Mouse (Mus musculus): Measurements from ENCODE around the gene Gm11549.
A peak's percentile ranks its signal among the peaks of the same experiment; 100 is the strongest.

Gm11549 gene

GRCm38 (mm10) chr3:36521073-36522060 lies at the start of gene Gm11549:
Gene Gm11549 (minus strand): TSS chr3:36521813.
- no peak for DNase-seq (ENCODE audit: low spot score)

DNA sequence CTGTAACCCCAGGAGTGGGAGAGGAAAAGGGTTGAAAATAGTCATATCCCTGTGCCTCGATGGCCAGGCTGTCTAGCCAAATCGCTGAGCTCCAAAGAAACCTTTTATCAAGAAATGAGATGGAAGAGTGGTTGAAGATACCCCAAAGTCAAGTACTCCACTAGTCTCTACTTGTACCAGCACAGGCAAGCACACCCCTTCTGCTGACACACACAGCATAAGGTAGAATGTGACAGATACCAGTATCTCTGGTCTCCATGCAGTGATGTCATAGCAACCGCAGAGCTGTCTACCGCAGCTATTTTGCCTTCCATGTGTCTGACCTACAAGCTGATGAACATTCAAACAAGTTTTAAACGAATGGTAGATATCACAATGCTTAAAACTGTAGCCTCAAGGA lies 48.2 kb upstream of the Gm11549 start:
- no peak for DNase-seq (ENCODE audit: low spot score)

- no peak for DNase-seq (ENCODE audit: low spot score)
These were observed 42.1 kb upstream of the Gm11549 start for GRCm38 (mm10) chr3:36563666-36564065.

GRCm38 (mm10) chr3:36559606-36560005 lies 38.0 kb upstream of the Gm11549 start:
- no peak for DNase-seq (ENCODE audit: low spot score)

GRCm38 (mm10) chr3:36557601-36558000 lies 36.0 kb upstream of the Gm11549 start:
- no peak for DNase-seq (ENCODE audit: low spot score)

GRCm38 (mm10) chr3:36552406-36553047 lies 30.9 kb upstream of the Gm11549 start, which contains the start of gene Exosc9:
Gene Exosc9 (plus strand): TSS chr3:36552606.
- peak; percentile 86 for DNase-seq (ENCODE audit: low spot score)

GRCm38 (mm10) chr3:36551851-36552384 lies 30.3 kb upstream of the Gm11549 start:
- no peak for DNase-seq (ENCODE audit: low spot score)

DNA sequence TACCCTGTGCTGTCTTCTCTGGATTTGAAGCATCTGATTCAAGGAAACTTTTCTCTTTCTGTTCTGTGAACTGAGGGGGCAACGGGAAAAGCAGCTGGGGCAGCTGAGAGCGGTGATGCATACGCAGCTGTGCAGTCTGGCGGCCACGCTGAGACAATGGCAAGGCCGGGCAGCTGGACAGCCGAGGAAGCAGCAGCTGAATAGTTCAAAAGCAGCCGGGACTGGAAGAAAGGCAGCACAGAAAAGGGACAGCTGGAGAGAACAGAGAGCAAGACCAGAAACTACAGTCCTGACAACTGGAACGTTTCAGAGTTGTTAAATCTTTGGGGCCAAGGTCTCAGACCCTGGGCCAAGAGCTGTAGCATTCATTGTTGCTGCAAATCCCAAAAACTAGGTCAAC lies 29.7 kb upstream of the Gm11549 start:
- DNase-seq (ENCODE audit: low spot score), result no peak

DNA sequence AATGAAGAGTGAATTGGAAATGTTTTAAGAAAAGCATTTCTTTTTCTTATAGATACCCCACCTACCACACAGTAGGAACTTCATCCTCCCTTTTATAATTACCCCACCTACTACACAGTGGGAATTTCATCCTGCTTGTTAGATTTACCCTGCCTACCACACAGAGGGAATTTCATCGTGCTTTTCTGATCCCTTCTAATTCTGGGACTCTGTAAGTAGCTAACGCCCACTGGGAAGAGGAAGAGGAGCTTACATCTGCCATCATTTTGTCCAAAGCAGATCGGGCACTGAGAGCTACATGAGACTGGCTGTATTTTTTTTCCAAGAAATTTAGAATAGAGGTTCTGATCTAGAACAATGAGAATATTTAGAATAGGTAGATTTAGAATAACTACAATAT lies 23.3 kb upstream of the Gm11549 start:
- no peak for DNase-seq (ENCODE audit: low spot score)

DNA sequence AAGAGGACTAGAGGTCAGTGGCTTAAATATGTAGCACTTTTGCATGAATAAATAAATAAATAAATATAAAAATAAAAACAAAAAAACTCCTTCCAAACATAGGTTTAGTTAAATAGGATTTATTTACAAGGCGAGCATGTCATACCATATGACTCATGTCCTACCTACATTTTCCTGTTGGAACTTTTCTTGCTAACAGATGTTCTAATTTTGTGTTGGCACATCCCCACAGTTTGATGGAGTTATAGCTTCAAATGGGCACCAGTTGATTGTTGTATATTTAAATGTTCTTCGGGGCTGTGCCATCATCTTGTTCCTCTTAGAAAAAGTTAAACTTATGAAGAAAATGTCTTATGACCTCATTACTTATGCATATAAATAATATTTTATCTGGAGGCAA lies 19.8 kb upstream of the Gm11549 start:
- no peak for DNase-seq (ENCODE audit: low spot score)

- DNase-seq (ENCODE audit: low spot score), result no peak
These were observed 19.1 kb upstream of the Gm11549 start for GRCm38 (mm10) chr3:36540756-36541155.

DNA sequence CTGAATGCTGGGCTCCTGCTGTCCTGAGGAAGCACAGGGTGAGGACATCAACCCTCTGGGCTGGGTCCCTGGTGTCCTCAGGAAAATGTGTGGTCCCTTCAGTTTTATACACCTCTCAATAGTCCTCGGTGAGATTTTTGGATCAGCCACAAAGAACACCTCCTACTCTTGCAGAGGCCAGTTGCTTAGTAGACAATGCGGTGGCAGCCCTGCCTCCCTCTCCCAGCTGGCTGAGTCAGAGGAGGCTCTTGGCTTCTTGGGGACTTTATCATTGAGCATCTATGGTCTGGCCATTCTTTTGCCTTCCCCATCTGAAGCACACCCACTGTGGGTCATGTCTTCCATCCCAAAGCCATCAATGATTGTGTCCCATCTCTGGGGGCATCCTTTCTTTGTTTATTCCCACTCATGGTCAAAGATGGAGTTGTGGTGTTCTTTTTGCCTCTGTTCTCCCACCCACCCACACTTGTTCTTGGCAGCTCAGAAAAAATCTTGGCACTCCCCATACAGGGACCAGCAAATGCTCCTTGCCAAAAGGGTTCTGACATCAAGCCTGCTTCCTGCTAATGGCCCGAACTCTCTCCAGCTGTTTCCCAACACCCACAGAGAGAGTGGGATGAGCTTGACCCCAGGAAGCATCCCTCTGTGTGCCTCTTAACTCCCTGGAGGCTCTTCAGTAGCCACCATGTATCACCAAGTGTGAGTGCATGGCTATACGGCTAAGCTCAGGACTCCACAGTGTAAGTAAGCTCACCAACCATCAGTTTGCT lies 16.3 kb upstream of the Gm11549 start:
- no peak for DNase-seq (ENCODE audit: low spot score)

GRCm38 (mm10) chr3:36536041-36536440 lies 14.4 kb upstream of the Gm11549 start:
- no peak for DNase-seq (ENCODE audit: low spot score)

DNA sequence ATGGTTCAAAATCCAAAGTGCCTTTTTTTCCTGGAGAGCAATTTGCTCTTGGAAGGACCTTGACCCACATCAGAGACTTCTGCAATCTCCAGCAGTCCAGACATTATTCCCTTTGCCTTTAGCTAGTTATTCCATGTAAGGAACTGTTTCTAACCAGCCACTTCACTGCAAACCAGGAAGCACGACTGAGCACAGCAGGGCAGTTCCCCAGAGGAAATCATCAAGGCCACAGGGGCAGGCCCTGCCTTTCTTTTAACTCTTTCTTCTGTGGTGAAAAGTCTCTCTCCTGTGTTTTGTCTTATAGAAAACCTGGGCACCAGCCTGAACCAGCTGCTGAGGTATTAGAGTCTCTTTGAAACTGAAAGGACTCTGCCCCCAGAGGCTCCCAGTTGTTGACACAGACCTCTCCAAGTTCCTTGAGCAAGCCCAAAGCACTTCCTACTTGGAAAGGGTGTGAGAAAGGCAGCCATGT lies 11.6 kb upstream of the Gm11549 start:
- no peak for DNase-seq (ENCODE audit: low spot score)

DNA sequence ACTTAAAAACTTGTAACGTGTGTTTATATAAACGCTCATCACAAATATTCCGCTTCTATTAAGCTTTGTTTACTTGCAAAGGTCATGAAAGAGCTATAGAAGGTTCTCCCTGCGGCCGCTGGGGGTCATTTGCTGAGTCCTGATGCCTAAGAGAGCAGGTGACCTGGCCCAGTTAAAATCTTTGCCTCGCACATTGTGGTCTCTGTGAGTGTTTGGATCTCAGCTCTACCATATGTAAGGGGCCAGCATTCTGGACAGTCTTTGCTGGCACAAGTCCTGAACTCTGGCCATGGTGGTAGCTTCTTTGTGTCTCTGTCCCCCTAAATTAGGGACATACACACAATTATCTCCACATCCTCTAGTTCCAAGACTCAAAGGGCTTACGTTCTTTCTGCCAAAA lies 11.1 kb upstream of the Gm11549 start:
- DNase-seq (ENCODE audit: low spot score), result no peak

DNA sequence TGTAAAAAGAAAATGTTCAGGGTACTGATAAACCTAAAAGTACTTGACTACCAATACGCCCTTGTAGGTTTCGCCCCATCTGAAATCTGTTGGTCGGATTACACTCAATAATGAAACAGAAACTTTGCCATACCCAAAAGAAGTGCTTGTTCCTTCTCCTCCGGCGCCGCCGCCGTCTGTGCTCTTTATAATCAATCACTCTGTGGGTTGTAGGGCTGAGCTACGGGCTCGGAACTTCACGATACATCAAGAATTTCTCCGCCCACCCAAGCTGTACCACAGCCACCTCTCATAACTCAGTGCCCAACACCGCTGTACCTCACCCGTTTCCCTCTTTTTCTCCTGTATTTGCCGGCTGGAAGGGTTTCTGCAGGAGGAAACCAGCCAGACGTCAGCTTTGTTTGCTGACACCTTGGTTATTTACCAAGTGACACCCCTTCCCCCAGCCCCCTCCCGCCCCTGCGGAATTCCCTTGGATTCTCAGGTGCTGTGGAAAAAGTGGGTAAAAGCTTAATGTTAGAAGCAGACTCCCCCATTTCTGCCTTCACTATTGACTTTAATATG lies 10.4 kb upstream of the Gm11549 start:
- no peak for DNase-seq (ENCODE audit: low spot score)

DNA sequence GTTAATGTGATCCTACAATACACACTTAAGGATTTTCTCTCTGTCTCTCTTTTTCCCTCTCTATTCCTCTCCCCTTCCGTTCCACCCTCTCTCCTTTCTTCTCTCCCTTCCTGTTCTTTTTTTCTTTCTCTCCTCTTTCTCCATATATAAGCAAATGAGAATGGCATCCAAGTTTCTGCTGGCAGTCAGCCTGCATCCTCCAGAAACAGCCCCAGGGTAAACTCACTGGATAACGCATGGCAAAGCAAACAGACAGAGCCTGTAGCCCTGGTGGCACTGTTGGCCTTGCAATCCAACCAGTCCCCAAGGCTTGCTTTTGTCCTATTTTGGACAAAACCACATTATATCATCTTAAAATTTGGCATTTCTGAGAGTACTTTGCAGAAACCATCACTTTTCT lies 9.6 kb upstream of the Gm11549 start:
- no peak for DNase-seq (ENCODE audit: low spot score)

GRCm38 (mm10) chr3:36530781-36531180 lies 9.2 kb upstream of the Gm11549 start:
- DNase-seq (ENCODE audit: low spot score), result no peak

DNA sequence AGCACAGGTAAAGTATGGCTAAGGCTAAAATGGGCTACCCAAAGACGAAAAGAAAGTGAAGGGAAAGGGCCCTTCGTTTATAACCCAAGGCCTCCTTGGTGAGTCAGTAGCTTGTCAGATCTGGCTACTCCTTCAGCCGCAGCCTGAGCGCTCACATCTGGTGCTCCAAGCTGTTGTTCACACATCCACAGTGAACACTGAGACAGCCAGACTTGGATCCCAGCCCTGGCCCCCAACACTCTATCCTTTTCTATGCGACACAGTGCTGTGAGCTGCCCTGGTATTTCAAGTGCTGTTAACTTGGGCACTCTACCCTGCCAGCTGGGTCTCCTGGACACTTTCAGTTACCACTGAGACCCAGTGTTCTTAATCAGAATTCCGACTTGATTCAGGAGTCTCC lies 8.7 kb upstream of the Gm11549 start:
- DNase-seq (ENCODE audit: low spot score), result peak; percentile 66

DNA sequence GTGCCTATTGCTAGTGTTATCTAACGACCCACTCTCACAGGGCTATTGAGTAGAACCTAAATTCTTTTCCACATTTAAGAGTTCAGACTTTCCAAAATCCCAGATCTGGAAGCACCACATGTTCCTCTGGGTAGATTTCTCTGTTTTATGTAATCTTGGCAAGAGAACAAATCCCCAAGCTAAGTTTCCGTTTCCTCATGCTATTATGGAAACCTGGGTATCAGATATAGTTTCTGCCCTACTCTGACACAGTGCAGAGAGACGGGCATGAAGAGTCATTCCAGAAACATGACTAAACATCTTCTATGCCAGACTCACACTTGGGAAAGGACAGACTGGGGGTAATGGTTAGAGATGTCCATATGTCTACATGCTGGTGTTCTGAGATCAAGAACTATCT lies 2.9 kb upstream of the Gm11549 start:
- no peak for DNase-seq (ENCODE audit: low spot score)

DNA sequence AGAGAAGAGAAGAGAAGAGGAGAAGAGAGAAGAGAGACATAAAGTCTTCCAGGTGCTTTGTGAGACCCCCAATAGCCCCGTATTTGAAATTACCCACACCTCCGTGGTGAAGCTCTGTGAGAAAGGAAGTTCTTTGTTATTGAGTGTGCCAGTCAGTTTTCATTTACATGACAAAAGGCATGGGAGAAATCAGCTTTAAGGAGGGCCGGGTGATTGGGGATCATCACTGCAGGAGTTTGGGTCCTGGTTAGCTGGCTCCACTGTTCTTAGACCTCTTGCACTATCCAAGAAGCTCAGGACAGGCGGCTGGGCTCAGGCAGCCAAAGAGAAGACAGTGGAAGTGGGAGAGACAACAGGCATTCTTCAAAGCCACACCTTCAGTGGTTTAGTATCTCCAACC lies 524 bp upstream of the Gm11549 start:
- no peak for DNase-seq (ENCODE audit: low spot score)

GRCm38 (mm10) chr3:36516196-36516595 lies 5.4 kb downstream of the Gm11549 start:
- no peak for DNase-seq (ENCODE audit: low spot score)
